Mouse (Mus musculus): ENCODE measurements around the gene Olfr888. TPM values are rescaled to one million over a fixed set of nuclear protein-coding genes. Genes with fewer than 3 reads are reported as not detected.

Gene Olfr888
- polyA plus RNA-seq (2011; ENCODE audit: insufficient read length, low read depth, missing spikeins), result not detected in 2 replicates

- H3K4me3 ChIP-seq (ENCODE audit: insufficient read depth, low read length), result no peak within 1 kb of the TSS
- no peak for TF ChIP-seq POLR2A (IDR thresholded peaks at IDR 0.05; ENCODE audit: low read depth, low read length)
- no peak for TF ChIP-seq CTCF (IDR thresholded peaks at IDR 0.05; ENCODE audit: borderline replicate concordance, insufficient read depth, low read length)
- H3K4me1 ChIP-seq (ENCODE audit: control insufficient read depth, insufficient read depth, low read length), result no peaks in the 10 kb centered on the region
- H3K27ac ChIP-seq (ENCODE audit: insufficient read depth, low read length), result no peak within 1 kb of the TSS
These were observed at the start of gene Olfr888 for GRCm38 (mm10) chr9:38107828-38108227. TSS of gene Olfr888 (plus strand) at chr9:38108128.

- no peak within 1 kb of the TSS for H3K27ac ChIP-seq (ENCODE audit: insufficient read depth, low read length)
- no peak within 1 kb of the TSS for H3K4me3 ChIP-seq (ENCODE audit: insufficient read depth, low read length)
- TF ChIP-seq POLR2A (IDR thresholded peaks at IDR 0.05; ENCODE audit: low read depth, low read length) (no peak), CTCF (IDR thresholded peaks at IDR 0.05; ENCODE audit: borderline replicate concordance, insufficient read depth, low read length) (no peak)
- H3K4me1 ChIP-seq (ENCODE audit: control insufficient read depth, insufficient read depth, low read length), result no peaks in the 10 kb centered on the region
These were observed 46.9 kb upstream of the Olfr888 start, which contains the start of gene Olfr885 for GRCm38 (mm10) chr9:38061022-38061421. TSS of gene Olfr885 (plus strand) at chr9:38061322.

GRCm38 (mm10) chr9:38083772-38084171 is 24.2 kb upstream of the Olfr888 start, which contains the start of gene Olfr887:
TSS of gene Olfr887 (plus strand) at chr9:38084072.
- no peaks in the 10 kb centered on the region for H3K4me1 ChIP-seq (ENCODE audit: control insufficient read depth, insufficient read depth, low read length)

DNA sequence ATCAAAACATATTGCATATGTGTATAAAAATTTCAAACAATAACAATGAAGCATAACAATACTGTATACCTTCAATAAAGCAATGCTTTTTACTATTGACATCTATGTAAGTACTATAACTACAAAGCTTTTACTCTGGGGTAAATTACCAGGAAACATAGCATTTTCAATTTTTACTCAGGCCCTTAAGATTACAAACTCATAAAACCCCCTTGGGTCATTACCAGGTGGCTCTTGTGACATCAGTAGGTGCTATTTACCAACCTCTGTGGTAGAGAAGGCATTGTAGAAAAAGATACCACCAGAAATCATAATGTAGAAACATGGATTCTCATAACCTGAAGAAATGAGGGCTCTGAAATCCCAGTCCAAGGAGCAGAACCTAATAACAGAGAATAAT is 7.0 kb downstream of the Olfr888 start, which contains the start of gene Olfr889:
Gene Olfr889 (plus strand): TSS at position 301 of the 400 bp plus-strand sequence.
- H3K27ac ChIP-seq (ENCODE audit: insufficient read depth, low read length), result no peak within 1 kb of the TSS
- no peaks in the 10 kb centered on the region for H3K4me1 ChIP-seq (ENCODE audit: control insufficient read depth, insufficient read depth, low read length)
- TF ChIP-seq CTCF (IDR thresholded peaks at IDR 0.05; ENCODE audit: borderline replicate concordance, insufficient read depth, low read length) (no peak), POLR2A (IDR thresholded peaks at IDR 0.05; ENCODE audit: low read depth, low read length) (no peak)
- no peak within 1 kb of the TSS for H3K4me3 ChIP-seq (ENCODE audit: insufficient read depth, low read length)

More at GRCm38 (mm10) chr9:38083772-38084171, 24.2 kb upstream of the Olfr888 start, which contains the start of gene Olfr887:
- Histone ChIP-seq H3K4me3 (ENCODE audit: insufficient read depth, low read length) (no peak within 1 kb of the TSS), H3K27ac (ENCODE audit: insufficient read depth, low read length) (no peak within 1 kb of the TSS)
- TF ChIP-seq CTCF (IDR thresholded peaks at IDR 0.05; ENCODE audit: borderline replicate concordance, insufficient read depth, low read length), result no peak
- TF ChIP-seq POLR2A (IDR thresholded peaks at IDR 0.05; ENCODE audit: low read depth, low read length), result no peak

- no peaks in the 10 kb centered on the region for H3K4me1 ChIP-seq (ENCODE audit: control insufficient read depth, insufficient read depth, low read length)
- no peak within 1 kb of the TSS for H3K27ac ChIP-seq (ENCODE audit: insufficient read depth, low read length)
- TF ChIP-seq CTCF (IDR thresholded peaks at IDR 0.05; ENCODE audit: borderline replicate concordance, insufficient read depth, low read length) (no peak), POLR2A (IDR thresholded peaks at IDR 0.05; ENCODE audit: low read depth, low read length) (no peak)
- no peak within 1 kb of the TSS for H3K4me3 ChIP-seq (ENCODE audit: insufficient read depth, low read length)
These were observed 34.3 kb downstream of the Olfr888 start, which contains the start of gene Olfr890 for GRCm38 (mm10) chr9:38142217-38142616. TSS of gene Olfr890 (plus strand) at chr9:38142517.

Other genes with a start within 250 kb of the Olfr888 start
- not detected in 2 replicates for gene Olfr145, start 211.4 kb upstream of the Olfr888 start, polyA plus RNA-seq (2011; ENCODE audit: insufficient read length, low read depth, missing spikeins)
- gene Olfr878, start 190.3 kb upstream of the Olfr888 start, polyA plus RNA-seq (2011; ENCODE audit: insufficient read length, low read depth, missing spikeins), result not detected in 2 replicates
- gene Olfr881, start 116.3 kb upstream of the Olfr888 start, polyA plus RNA-seq (2011; ENCODE audit: insufficient read length, low read depth, missing spikeins), result not detected in 2 replicates
- gene Olfr883, start 82.3 kb upstream of the Olfr888 start, polyA plus RNA-seq (2011; ENCODE audit: insufficient read length, low read depth, missing spikeins), result not detected in 2 replicates
- gene Olfr884, start 61.6 kb upstream of the Olfr888 start, polyA plus RNA-seq (2011; ENCODE audit: insufficient read length, low read depth, missing spikeins), result not detected in 2 replicates
- gene Olfr885, start 46.8 kb upstream of the Olfr888 start, polyA plus RNA-seq (2011; ENCODE audit: insufficient read length, low read depth, missing spikeins), result not detected in 2 replicates
- gene Olfr887, start 24.1 kb upstream of the Olfr888 start, polyA plus RNA-seq (2011; ENCODE audit: insufficient read length, low read depth, missing spikeins), result not detected in 2 replicates
- gene Olfr889, start 7.1 kb downstream of the Olfr888 start, polyA plus RNA-seq (2011; ENCODE audit: insufficient read length, low read depth, missing spikeins), result 0.09 TPM in 1 of 2 replicates, not detected in the other
- not detected in 2 replicates for gene Olfr890, start 34.4 kb downstream of the Olfr888 start, polyA plus RNA-seq (2011; ENCODE audit: insufficient read length, low read depth, missing spikeins)
- gene Olfr891, start 72.7 kb downstream of the Olfr888 start, polyA plus RNA-seq (2011; ENCODE audit: insufficient read length, low read depth, missing spikeins), result not detected in 2 replicates
- not detected in 2 replicates for gene Olfr893, start 100.2 kb downstream of the Olfr888 start, polyA plus RNA-seq (2011; ENCODE audit: insufficient read length, low read depth, missing spikeins)
- gene Olfr894, start 109.9 kb downstream of the Olfr888 start, polyA plus RNA-seq (2011; ENCODE audit: insufficient read length, low read depth, missing spikeins), result not detected in 2 replicates
- not detected in 2 replicates for gene Olfr143, start 144.6 kb downstream of the Olfr888 start, polyA plus RNA-seq (2011; ENCODE audit: insufficient read length, low read depth, missing spikeins)
- not detected in 2 replicates for gene Olfr895, start 159.7 kb downstream of the Olfr888 start, polyA plus RNA-seq (2011; ENCODE audit: insufficient read length, low read depth, missing spikeins)
- gene Olfr896-ps1, start 183.0 kb downstream of the Olfr888 start, polyA plus RNA-seq (2011; ENCODE audit: insufficient read length, low read depth, missing spikeins), result not detected in 2 replicates
- gene Olfr25, start 220.9 kb downstream of the Olfr888 start, polyA plus RNA-seq (2011; ENCODE audit: insufficient read length, low read depth, missing spikeins), result not detected in 2 replicates
- gene Olfr898, start 240.3 kb downstream of the Olfr888 start, polyA plus RNA-seq (2011; ENCODE audit: insufficient read length, low read depth, missing spikeins), result not detected in 2 replicates

Data from embryonic fibroblast, embryonic 13.5 days (primary cell).